8 mouse cellular contexts compared by ENCODE assay signal in the genomic region with DNA sequence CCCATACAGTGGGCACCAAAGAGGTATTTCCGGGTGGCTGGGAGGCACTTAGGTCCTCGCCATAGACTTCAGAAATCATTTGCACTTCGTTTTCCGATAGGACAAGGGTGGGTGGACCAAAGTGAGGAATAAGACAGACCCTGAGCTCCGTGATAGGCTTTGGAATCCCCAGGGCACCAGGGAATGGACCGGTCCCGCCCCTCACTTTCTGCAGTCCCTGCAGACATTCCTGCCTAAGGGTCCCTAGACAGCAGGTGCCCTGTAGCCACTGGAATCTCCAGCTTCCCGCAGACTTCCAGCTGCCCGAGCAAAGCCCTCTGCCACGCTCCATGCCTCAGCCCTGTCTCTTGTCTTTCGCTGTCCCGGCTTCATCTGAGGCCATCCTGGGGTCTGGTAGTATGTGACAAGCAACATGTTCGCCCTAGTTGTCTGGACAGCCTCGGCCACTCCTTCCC.
DNase-seq lines count a peak whose midpoint lies in the region; ATAC-seq and TF ChIP-seq lines count a peak whose summit lies in the region.

No protein-coding gene starts in this region.

- 5% methylated on average over 14 of the region's 14 CpGs for WGBS in forebrain, embryonic 12.5 days
- 7% methylated on average over 14 of the region's 14 CpGs for WGBS in liver, embryonic 14.5 days (ENCODE audit: insufficient replicate concordance)

- H3K4me2 ChIP-seq in forebrain, embryonic 12.5 days: peak overlapping the region; percentile 51
- peak overlapping the region; percentile 52 for H3K4me2 ChIP-seq in liver, embryonic 14.5 days (ENCODE audit: low read depth)

- peaks cover 9% of the 10 kb centered on the region for H3K4me1 ChIP-seq in forebrain, embryonic 12.5 days
- H3K4me1 ChIP-seq in liver, embryonic 14.5 days (replicated peaks; ENCODE audit: control insufficient read depth in 2 of 2, insufficient read depth in 2 of 2, low read length in 1 of 2): no peaks in the 10 kb centered on the region; a peak in 1 of 4 replicates

- H3K4me3 ChIP-seq in forebrain, embryonic 12.5 days (replicated peaks): peak overlapping the region; percentile 24
- H3K4me3 ChIP-seq in liver, embryonic 14.5 days (ENCODE audit: insufficient read depth in 1 of 2, low read depth in 2 of 2, low read length in 2 of 2): peak overlapping the region; percentile 3 to 7; a peak in 1 of 4 replicates

- TF ChIP-seq CTCF in liver, embryonic 14.5 days (IDR thresholded peaks at IDR 0.05; ENCODE audit: low read depth): no peak

- H3K27me3 ChIP-seq in forebrain, embryonic 12.5 days: no peaks in the 10 kb centered on the region
- H3K27me3 ChIP-seq in liver, embryonic 14.5 days (ENCODE audit: control insufficient read depth, insufficient read depth, low read length): no peaks in the 10 kb centered on the region

- TF ChIP-seq EP300 in liver, embryonic 14.5 days (IDR thresholded peaks at IDR 0.05; ENCODE audit: low read depth): no peak

- H3K9ac ChIP-seq in forebrain, embryonic 12.5 days: no peak overlapping the region
- no peak overlapping the region for H3K9ac ChIP-seq in liver, embryonic 14.5 days (replicated peaks)

- H3K27ac ChIP-seq in forebrain, embryonic 12.5 days: no peak overlapping the region
- H3K27ac ChIP-seq in liver, embryonic 14.5 days: no peak overlapping the region

- no peaks in the 10 kb centered on the region for H3K9me3 ChIP-seq in forebrain, embryonic 12.5 days
- no peaks in the 10 kb centered on the region for H3K9me3 ChIP-seq in liver, embryonic 14.5 days (ENCODE audit: control insufficient read depth, low read length)

- peak; percentile 11 to 24 for DNase-seq in cerebellum, postnatal 25 days
- DNase-seq in cerebellum, adult 18-20 months: no peak
- peak; percentile 66 for DNase-seq in 3134 (ENCODE audit: extremely low read depth, insufficient read length, low spot score)
- DNase-seq in liver, embryonic 14.5 days (ENCODE audit: low read depth in 3 of 3, low spot score in 3 of 3): no peak
- DNase-seq in layer of hippocampus, adult 8-10 months (ENCODE audit: low spot score in 2 of 2): no peak
- no peak for DNase-seq in layer of hippocampus, adult 11-12 months (ENCODE audit: low spot score)

- ATAC-seq in forebrain, embryonic 12.5 days (ENCODE audit: low FRiP score): peak; percentile 40; the same call in 1 of the 2 replicates
- no peak for ATAC-seq in liver, embryonic 14.5 days (ENCODE audit: insufficient read depth)
- ATAC-seq in megakaryocyte progenitor cell, adult 5-6 weeks (replicated peaks; ENCODE audit: poor library complexity): no peak

- peaks cover 4% of the 10 kb centered on the region for H3K36me3 ChIP-seq in forebrain, embryonic 12.5 days (replicated peaks)
- H3K36me3 ChIP-seq in liver, embryonic 14.5 days (replicated peaks; ENCODE audit: control insufficient read depth, insufficient read depth, low read depth): no peaks in the 10 kb centered on the region

Comparison
In these comparisons a context has a peak if more than half of its experiments do, and no peak if none do; other contexts are left out.
1. DNase-seq: peak in cerebellum, postnatal 25 days (2 of 2) and 3134 (single experiment); none in cerebellum, adult 18-20 months (0 of 2), liver, embryonic 14.5 days (0 of 3), layer of hippocampus, adult 8-10 months (0 of 2) and layer of hippocampus, adult 11-12 months (single experiment).